Mouse (Mus musculus) adrenal gland, adult 2 months (tissue): ENCODE results near the gene Uqcr11. TPM values are rescaled to one million over a fixed set of nuclear protein-coding genes. Genes with fewer than 3 reads are reported as not detected.
A peak's percentile ranks its signal among the peaks of the same experiment; 100 is the strongest.

ENCODE experiments used
- DNase-seq: peaks from one replicate; pipeline ENCODE4 v3.0.0; 2021
- microRNA-seq, 2 experiments: library from miRNA; unstranded; fragments of <30 nt; microRNA quantifications; one replicate each; pipeline ENCODE4 v1.2.0; 2021
- polyA plus RNA-seq: library from polyadenylated mRNA; depleted of rRNA; stranded (reverse); fragments of >200 nt; gene quantifications from 2 replicates; pipeline ENCODE4 v1.2.3, GENCODE M21; 2012; rRNA removed
- total RNA-seq, 2 experiments: library from RNA; stranded (reverse); gene quantifications; 2 replicates each; pipeline ENCODE4 v1.2.3; 2021

Uqcr11 gene
- total and polyA plus RNA-seq, 3 experiments = 714 to 2,955 (median 1,027) TPM

DNA sequence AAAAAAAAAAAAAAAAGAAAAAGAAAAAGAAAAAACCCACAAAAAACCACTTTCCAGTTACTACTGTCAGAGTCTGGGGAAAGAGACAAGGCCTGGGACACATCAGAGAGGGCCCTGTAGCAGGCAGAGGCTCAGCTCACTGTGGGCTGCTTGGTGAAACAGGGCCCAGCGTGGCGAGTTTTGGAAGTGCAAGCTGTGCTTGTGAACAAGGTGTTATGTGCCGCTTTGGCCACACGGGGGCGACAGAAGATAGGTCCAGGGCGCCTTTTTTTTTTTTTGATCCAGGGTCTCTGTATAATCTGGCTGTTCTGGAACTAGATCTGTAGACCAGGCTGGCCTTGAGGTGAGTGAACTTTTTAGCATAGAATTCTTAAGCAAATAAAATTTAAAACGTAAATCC lies 30.5 kb downstream of the Uqcr11 start:
- peak; percentile 89 for DNase-seq

DNA sequence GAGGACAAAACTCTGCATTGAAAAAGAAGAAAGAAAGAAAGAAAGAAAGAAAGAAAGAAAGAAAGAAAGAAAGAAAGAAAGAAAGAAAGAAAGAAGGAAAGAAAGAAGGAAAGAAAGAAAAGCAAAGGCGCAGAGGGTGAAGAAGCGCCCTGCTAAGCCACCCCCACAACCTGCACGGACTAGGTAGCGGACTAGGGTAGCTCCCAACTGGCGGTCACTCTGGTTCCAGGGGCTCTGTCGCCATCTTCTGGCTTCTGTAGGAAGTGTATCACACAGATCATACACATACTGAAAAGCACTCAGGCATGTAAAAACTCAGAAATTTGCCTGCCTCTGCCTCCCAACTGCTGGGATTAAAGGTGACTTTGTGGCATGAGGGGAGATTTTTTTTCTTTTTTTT lies 32.6 kb downstream of the Uqcr11 start:
- peak; percentile 83 for DNase-seq

DNA sequence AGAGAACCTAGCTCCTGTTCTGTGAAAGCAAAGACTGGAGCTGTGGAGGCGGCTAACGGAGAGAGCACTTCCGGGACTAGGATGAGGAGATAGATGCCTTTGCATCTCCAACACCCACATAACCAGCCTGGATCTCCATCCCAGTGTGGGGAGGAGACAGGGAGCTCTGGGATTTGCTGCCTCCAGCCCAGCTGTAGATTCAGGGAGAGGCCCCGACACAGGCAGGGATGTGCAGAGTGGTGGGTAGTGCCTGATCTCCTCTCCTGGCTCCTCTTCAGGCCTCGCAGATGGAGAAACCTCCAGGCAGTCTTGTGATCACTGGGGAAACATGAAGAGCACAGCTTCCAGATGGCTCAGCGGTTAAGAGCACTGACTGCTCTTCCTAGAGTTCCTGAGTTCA lies 33.9 kb downstream of the Uqcr11 start:
- no peak for DNase-seq

DNA sequence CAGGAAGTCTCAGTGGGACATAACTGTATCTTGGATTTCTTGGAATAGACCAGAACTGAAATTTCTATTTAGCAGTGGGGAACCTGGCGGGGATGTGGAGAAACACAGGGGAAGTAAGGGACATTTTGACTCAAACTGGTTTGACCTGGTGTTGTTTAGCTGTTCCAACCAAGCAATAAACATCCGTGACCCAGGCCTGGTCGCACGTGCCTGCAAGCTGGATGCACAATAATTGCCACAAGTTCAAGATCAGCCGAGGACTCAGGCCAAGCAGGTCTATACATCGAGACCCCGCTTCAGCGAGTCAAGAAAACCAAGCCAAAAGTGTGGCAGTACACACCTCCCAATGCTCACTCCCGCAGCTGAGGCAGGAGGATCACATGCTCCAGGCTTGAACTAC lies 34.6 kb downstream of the Uqcr11 start:
- DNase-seq = no peak

DNA sequence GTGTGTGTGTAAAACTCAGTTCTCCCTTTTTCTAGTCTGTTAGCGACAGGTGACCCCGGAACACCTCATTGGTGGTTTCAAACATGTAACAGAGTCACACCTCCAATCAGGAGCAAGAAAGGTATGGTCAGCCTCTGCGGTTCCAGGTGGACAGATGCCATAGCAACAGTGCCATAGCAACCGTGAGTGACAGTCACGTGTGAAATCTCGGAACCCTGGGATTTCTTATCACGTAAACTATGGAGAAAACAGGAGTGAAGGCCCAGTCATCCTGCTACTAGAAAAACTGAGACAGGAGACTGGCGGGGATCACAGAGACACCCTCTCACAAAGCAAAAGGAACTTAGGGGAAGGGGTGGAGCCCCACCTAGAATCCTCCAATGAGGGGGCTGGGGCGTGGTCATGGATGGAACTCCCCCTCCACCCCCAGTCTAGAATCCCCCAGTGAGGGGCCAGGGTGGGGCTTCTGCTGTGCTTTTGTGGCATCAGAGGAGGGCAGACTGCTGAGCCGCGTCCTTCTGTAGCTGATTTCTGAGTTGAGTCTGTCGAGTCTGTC lies 35.1 kb downstream of the Uqcr11 start:
- DNase-seq = no peak

DNA sequence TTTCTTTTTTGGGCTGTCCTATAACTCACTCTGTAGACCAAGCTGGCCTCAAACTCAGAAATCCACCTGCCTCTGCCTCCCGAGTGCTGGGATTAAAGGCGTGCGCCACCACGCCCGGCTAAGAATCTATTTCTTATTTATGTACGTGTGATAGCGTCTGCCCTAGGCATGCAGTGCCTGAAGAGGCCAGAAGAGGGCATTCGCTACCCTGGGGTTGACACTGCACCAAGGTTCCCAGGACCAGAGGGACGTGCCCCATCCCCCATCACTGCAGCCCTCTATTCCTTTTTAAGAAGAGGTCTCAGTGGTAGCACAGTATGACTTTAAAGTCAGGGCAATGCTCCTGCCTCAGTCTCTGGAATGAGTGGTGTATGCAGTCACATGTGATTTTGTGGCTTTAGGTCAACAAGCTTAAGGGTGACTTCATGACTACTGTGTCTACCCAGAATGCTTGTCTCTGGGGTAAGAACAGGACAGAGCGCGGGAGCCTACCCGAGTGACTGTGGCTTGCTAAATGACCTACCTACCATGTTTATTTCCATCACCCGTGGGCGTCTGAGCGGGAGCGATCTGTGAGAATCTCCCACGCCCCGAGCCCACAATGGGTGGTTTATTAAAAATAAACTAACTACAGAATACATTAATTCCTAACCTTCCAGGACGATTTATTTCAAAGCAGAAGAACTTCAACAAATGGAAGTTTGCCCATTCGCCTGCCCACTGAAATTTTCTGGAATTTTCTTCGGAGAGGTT lies 36.5 kb downstream of the Uqcr11 start:
- no peak for DNase-seq

DNA sequence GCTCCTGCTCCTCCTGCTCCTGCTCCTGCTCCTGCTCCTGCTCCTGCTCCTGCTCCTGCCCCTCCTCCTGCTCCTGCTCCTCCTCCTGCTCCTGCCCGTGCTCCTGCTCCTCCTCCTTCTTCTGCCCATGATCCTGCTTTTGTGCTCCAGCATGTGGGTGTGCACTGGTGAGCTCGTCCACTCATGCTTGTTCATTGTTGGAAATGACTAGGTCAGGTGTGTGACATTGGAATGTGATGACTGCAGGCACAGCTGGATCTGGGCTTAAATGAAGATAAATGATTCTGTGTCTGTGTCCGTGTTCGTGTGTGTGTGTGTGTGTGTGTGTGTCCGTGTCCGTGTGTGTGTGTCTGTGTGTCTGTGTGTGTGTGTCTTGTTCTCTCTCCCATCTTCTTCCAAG lies 38.2 kb downstream of the Uqcr11 start:
- no peak for DNase-seq

DNA sequence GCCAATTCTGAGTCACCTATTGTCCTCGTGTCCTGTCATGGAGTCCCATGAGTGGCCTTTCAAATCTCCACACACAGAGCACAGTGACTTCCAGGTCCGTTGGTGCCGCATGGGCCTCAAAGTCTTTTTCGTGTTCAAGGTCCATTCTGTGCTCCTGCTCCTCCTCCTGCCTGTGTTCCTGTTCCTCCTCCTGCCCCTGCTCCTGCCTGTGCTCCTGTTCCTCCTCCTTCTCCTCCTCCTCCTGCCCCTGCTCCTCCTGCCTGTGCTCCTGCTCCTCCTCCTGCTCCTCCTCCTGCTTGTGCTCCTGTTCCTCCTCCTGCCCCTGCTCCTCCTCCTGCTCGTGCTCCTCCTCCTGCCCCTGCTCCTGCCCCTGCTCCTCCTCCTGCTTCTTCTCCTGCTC lies 38.7 kb downstream of the Uqcr11 start:
- DNase-seq = no peak

DNA sequence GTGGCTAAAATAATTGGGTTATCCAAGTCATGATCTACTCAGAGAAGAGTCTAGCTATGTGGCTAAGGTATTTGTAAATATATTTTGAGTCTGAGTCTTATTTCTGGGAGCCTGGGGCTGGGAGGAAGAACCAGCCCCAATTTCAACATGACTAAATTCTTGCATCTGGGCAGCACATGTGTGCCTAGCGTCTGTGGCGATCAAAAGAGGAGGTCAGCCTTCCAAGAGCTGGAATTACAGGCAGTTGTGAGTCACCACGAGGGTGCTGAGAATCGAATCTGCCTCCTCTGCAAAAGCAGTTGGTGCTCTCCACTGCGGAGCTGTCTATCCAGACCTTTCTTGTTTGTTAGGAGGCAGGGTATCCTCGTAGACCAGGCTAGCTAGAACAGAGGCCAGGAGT lies 40.9 kb downstream of the Uqcr11 start:
- DNase-seq = no peak

DNA sequence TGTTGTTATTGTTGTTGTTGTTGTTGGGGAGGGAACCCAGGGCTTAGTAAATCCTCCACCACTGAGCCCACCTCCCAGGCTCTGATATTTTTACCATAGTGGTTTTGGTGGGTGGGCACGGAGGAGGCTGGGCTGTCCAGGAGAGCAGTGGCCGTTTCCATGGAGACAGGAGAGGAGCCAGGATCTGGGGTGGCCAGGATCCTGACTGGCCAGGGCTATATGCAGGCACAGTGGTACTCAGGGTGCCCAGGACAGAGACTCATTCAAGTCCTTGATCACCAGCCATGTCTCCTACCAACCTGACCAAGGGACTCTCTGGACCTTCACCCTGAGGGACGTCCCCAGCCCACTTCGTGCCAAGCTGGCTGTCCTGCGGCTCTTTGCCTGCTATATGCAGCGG lies 42.9 kb downstream of the Uqcr11 start:
- no peak for DNase-seq

DNA sequence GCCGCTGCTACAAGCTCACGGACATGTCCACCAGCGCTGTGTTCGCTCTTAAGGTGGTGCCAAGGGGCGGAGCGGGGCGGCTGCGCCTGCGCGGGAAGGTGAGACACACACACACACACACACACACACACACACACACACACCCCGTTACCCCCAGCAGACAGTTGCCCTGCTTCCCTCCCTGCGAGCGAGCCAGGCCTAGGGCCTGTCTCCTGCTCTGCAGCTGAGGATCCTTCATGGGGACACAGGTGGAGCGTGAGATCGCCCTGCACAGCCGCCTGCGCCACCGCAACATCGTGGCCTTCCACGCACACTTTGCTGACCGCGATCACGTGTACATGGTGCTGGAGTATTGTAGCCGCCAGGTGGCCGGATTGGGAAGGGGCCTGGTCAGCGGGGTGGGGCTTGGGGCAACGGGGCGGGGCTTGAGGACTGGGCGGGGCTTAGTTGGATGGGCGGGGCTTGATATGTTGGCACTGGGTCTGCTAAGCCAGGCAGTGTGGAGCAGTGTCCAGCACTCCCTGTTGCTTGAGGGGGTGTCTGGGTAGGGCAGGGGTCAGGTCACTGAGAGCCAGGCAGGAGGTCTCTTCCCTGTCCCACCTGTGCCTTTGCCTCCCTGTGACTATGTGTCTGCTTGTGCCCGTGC lies 48.5 kb downstream of the Uqcr11 start:
- peak; percentile 44 for DNase-seq

DNA sequence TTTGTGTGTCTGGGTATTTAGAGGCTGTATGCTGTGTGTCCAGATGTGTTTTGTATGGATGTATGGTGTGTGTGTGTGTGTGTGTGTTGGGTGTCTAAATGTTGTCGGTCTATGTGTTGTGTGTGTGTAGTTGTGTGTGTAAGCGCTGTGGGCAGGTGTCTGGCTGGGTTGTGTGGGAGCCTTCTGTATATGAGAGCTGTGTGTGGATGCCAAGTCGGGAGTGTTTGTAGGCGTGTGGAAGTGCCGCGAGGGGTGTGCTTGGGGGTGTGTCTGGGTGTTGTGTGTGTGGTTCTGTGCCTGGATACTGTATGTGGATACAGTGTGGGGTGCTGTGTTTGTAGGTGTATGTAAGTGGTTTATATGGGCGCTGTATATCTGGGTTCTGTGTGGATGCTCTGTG lies 49.3 kb downstream of the Uqcr11 start:
- DNase-seq = no peak

DNA sequence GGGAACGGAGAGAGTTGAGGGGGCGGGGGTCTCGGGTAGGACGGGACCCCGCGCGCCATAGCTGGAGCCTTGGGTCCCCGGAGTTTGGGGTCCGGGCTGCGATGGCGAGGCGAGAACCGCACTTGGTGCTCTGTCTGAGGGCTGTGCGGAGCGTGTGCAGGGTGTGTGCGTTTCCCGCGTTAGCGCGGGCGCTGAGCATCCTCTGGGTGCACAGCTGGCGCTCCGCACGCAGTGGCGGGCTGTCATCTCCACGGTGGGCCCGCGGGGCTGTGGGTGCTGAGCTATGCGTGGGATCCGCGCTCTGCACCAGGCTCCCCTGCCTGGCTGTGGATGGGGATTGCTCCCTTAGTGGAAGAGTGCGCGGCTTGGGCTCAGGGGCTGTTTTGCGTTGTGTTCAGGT lies 49.9 kb downstream of the Uqcr11 start:
- no peak for DNase-seq

DNA sequence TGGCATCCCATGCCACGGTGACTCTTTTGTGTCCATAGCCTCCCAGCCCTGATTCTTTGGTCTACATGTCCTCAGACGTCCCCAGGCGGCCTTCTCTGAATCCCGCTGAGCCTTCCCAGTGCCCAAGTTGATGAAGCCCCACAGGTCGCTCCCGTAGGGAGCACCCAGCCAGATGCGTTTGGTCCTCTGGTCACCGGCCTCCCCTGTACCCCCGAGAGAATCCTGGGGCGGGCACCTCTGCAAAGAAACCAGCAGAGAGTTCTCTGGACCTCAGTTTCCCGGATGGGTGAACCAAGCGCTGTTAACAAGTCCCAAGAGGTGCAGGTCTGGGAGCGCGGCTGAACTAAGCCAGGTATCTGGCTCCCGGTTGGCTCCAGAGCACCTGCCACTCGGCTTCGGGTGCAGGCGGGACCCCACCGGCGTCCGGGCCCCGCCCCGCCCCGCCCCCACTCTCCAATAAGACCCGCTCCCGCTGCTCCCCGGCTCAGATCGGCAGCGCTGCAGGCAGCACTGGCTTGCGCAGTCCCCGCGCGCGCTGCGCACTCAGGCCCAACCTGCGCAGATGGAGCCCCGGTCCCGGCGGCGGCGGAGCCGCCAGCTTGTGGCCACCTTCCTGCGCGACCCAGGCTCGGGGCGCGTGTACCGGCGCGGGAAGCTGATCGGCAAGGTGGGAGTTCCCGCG lies 50.5 kb downstream of the Uqcr11 start, which contains the start of gene Plk5:
Gene Plk5 (plus strand): TSS at position 459 of the 682 bp plus-strand sequence.
- DNase-seq = no peak

DNA sequence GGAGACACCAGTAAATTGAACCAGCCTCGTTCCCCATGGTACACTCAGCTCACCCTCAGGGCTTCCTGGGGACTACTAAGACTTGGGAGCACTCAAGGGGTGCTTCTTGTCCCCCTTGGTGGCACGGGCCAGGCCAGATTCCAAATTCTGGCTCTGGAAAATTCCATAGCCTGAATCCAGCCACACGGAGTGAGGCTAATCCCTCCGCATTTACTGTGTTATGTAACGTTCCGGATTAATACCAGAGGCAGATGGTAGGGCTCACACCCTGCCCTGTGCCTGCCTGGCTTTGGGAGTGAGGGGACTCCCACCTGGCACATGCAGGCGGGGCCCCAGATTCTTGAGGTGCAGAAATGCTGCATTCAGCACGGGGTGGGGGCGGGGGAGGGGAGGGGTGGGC lies 51.2 kb downstream of the Uqcr11 start:
- DNase-seq = no peak

Small RNA genes within 50 kb of the gene (microRNA-seq; reads per million reads assigned to microRNA genes)
- 0 reads per million in 2 experiments for gene Gm22721

Other genes starting within 250 kb of the Uqcr11 start
- 10 to 100 TPM; 30.6 to 77.0 TPM for gene Cirbp, start 240.8 kb downstream of the Uqcr11 start, total RNA-seq
- gene Cirbp, start 240.8 kb downstream of the Uqcr11 start, polyA plus RNA-seq = 108 and 152 TPM in 2 replicates
- gene 1600002K03Rik, start 233.9 kb downstream of the Uqcr11 start, total RNA-seq = 10 to 100 TPM; 14.0 to 21.7 TPM
- gene 1600002K03Rik, start 233.9 kb downstream of the Uqcr11 start, polyA plus RNA-seq = 25.9 and 34.5 TPM in 2 replicates
- 1 to 10 TPM; 1.8 to 5.2 TPM for gene Efna2, start 227.3 kb downstream of the Uqcr11 start, total RNA-seq
- 10.2 and 15.6 TPM in 2 replicates for gene Efna2, start 227.3 kb downstream of the Uqcr11 start, polyA plus RNA-seq
- gene Mum1, start 180.4 kb downstream of the Uqcr11 start, total RNA-seq = 10 to 100 TPM; 13.5 to 24.4 TPM
- 23.0 and 24.6 TPM in 2 replicates for gene Mum1, start 180.4 kb downstream of the Uqcr11 start, polyA plus RNA-seq
- gene Ndufs7, start 157.7 kb downstream of the Uqcr11 start, total RNA-seq = 100 to 1,000 TPM; 295 to 337 TPM
- 1,122 and 1,204 TPM in 2 replicates for gene Ndufs7, start 157.7 kb downstream of the Uqcr11 start, polyA plus RNA-seq
- gene Gamt, start 145.8 kb downstream of the Uqcr11 start, total RNA-seq = 100 to 1,000 TPM; 246 to 281 TPM
- 820 and 833 TPM in 2 replicates for gene Gamt, start 145.8 kb downstream of the Uqcr11 start, polyA plus RNA-seq
- 100 to 1,000 TPM in 1 of 2 experiments, 10 to 100 TPM in 1; 72.1 to 101 TPM for gene Dazap1, start 145.3 kb downstream of the Uqcr11 start, total RNA-seq
- gene Dazap1, start 145.3 kb downstream of the Uqcr11 start, polyA plus RNA-seq = 102 and 119 TPM in 2 replicates
- 1,000 to 10,000 TPM; 1,320 to 1,332 TPM for gene Rps15, start 114.4 kb downstream of the Uqcr11 start, total RNA-seq
- 1,020 and 1,031 TPM in 2 replicates for gene Rps15, start 114.4 kb downstream of the Uqcr11 start, polyA plus RNA-seq
- 1 to 10 TPM in 1 of 2 experiments, under 1 TPM in 1; 0.72 to 3.0 TPM for gene Apc2, start 110.9 kb downstream of the Uqcr11 start, total RNA-seq
- 2.5 and 4.0 TPM in 2 replicates for gene Apc2, start 110.9 kb downstream of the Uqcr11 start, polyA plus RNA-seq
- gene 2310011J03Rik, start 86.3 kb downstream of the Uqcr11 start, total RNA-seq = 10 to 100 TPM; 21.6 to 32.5 TPM
- gene 2310011J03Rik, start 86.3 kb downstream of the Uqcr11 start, polyA plus RNA-seq = 57.0 and 61.7 TPM in 2 replicates
- 1 to 10 TPM; 1.8 to 3.4 TPM for gene Pcsk4, start 77.3 kb downstream of the Uqcr11 start, total RNA-seq
- 15.9 and 19.6 TPM in 2 replicates for gene Pcsk4, start 77.3 kb downstream of the Uqcr11 start, polyA plus RNA-seq
- 10 to 100 TPM; 11.1 to 15.6 TPM for gene Reep6, start 76.9 kb downstream of the Uqcr11 start, total RNA-seq
- gene Reep6, start 76.9 kb downstream of the Uqcr11 start, polyA plus RNA-seq = 11.3 and 15.7 TPM in 2 replicates
- gene Adamtsl5, start 58.4 kb downstream of the Uqcr11 start, total RNA-seq = 10 to 100 TPM in 1 of 2 experiments, 1 to 10 TPM in 1; 8.0 to 10.3 TPM
- gene Adamtsl5, start 58.4 kb downstream of the Uqcr11 start, polyA plus RNA-seq = 35.1 and 41.5 TPM in 2 replicates
- gene Plk5, start 50.4 kb downstream of the Uqcr11 start, total RNA-seq = under 1 TPM; 0.14 to 0.45 TPM
- 1.5 and 2.6 TPM in 2 replicates for gene Plk5, start 50.4 kb downstream of the Uqcr11 start, polyA plus RNA-seq
- 10 to 100 TPM; 19.2 to 19.5 TPM for gene Mex3d, start 19.2 kb downstream of the Uqcr11 start, total RNA-seq
- 60.7 and 61.5 TPM in 2 replicates for gene Mex3d, start 19.2 kb downstream of the Uqcr11 start, polyA plus RNA-seq
- gene Mbd3, start 7.3 kb downstream of the Uqcr11 start, total RNA-seq = 100 to 1,000 TPM; 125 to 146 TPM
- gene Mbd3, start 7.3 kb downstream of the Uqcr11 start, polyA plus RNA-seq = 158 and 165 TPM in 2 replicates
- 10 to 100 TPM; 46.6 to 55.4 TPM for gene Tcf3, start 26.8 kb upstream of the Uqcr11 start, total RNA-seq
- 148 and 152 TPM in 2 replicates for gene Tcf3, start 26.8 kb upstream of the Uqcr11 start, polyA plus RNA-seq
- not detected for gene Onecut3, start 88.0 kb upstream of the Uqcr11 start, total RNA-seq
- gene Onecut3, start 88.0 kb upstream of the Uqcr11 start, polyA plus RNA-seq = not detected in 2 replicates
- gene Atp8b3, start 132.3 kb upstream of the Uqcr11 start, total RNA-seq = 1 to 10 TPM in 1 of 2 experiments, under 1 TPM in 1; 0.52 to 1.1 TPM
- 0.16 and 0.21 TPM in 2 replicates for gene Atp8b3, start 132.3 kb upstream of the Uqcr11 start, polyA plus RNA-seq
- 10 to 100 TPM; 37.1 to 41.8 TPM for gene Rexo1, start 154.7 kb upstream of the Uqcr11 start, total RNA-seq
- 88.8 and 105 TPM in 2 replicates for gene Rexo1, start 154.7 kb upstream of the Uqcr11 start, polyA plus RNA-seq
- gene Klf16, start 170.5 kb upstream of the Uqcr11 start, total RNA-seq = 10 to 100 TPM in 1 of 2 experiments, 1 to 10 TPM in 1; 9.6 to 10.6 TPM
- 39.5 and 48.0 TPM in 2 replicates for gene Klf16, start 170.5 kb upstream of the Uqcr11 start, polyA plus RNA-seq
- gene Abhd17a, start 183.5 kb upstream of the Uqcr11 start, total RNA-seq = 100 to 1,000 TPM in 1 of 2 experiments, 10 to 100 TPM in 1; 86.5 to 104 TPM
- 613 and 625 TPM in 2 replicates for gene Abhd17a, start 183.5 kb upstream of the Uqcr11 start, polyA plus RNA-seq
- gene Scamp4, start 196.0 kb upstream of the Uqcr11 start, total RNA-seq = 10 to 100 TPM; 55.9 to 68.7 TPM
- gene Scamp4, start 196.0 kb upstream of the Uqcr11 start, polyA plus RNA-seq = 161 and 190 TPM in 2 replicates
- gene Adat3, start 196.1 kb upstream of the Uqcr11 start, total RNA-seq = 1 to 10 TPM; 2.0 to 4.0 TPM
- gene Adat3, start 196.1 kb upstream of the Uqcr11 start, polyA plus RNA-seq = 31.5 and 33.0 TPM in 2 replicates
- gene Gm49322, start 199.2 kb upstream of the Uqcr11 start, total RNA-seq = 1 to 10 TPM; 1.3 to 1.4 TPM
- 2.2 and 2.3 TPM in 2 replicates for gene Gm49322, start 199.2 kb upstream of the Uqcr11 start, polyA plus RNA-seq
- gene Csnk1g2, start 216.0 kb upstream of the Uqcr11 start, total RNA-seq = 100 to 1,000 TPM; 110 to 133 TPM
- 241 and 255 TPM in 2 replicates for gene Csnk1g2, start 216.0 kb upstream of the Uqcr11 start, polyA plus RNA-seq